Mouse (Mus musculus): ENCODE measurements around the gene Bag6. TPM values are rescaled to one million over a fixed set of nuclear protein-coding genes. Genes with fewer than 3 reads are reported as not detected.
"Not testable (repeated sequence)": the region's sequence is repeated elsewhere in the genome, so short reads cannot be mapped to it uniquely, and the experiment has no call there.

Bag6 gene
- polyA plus RNA-seq, 1 experiment from 2014 or later: 75.7 TPM

- no peak overlapping the region for H3K4me2 ChIP-seq (ENCODE audit: low read length)
- 64% methylated on average over 3 of the region's 3 CpGs for WGBS
These were observed 28.5 kb upstream of the Bag6 start for GRCm38 (mm10) chr17:35106522-35106921.

GRCm38 (mm10) chr17:35108097-35108496 lies 26.9 kb upstream of the Bag6 start, which contains the start of gene Ly6g5c:
Gene Ly6g5c, plus strand, starts transcription at chr17:35108279.
- Histone ChIP-seq H3K9me3 (replicated peaks; ENCODE audit: control insufficient read depth, low read length, poor library complexity, severe bottlenecking) (no peaks in the 10 kb centered on the region), H3K27me3 (ENCODE audit: control insufficient read depth, insufficient read depth, low read depth, low read length) (no peaks in the 10 kb centered on the region; the same call in 1 of the 2 replicates), H3K27ac (ENCODE audit: low read length) (no peak within 1 kb of the TSS), H3K4me1 (ENCODE audit: control insufficient read depth, insufficient read depth, low read length) (no peaks in the 10 kb centered on the region; the same call in 1 of the 2 replicates), H3K4me3 (ENCODE audit: low read depth, low read length) (no peak within 1 kb of the TSS), H3K9ac (ENCODE audit: low read depth, low read length) (no peak within 1 kb of the TSS), H3K36me3 (ENCODE audit: control insufficient read depth, insufficient read depth, low read length) (peaks cover 8% of the 10 kb centered on the region; the same call in 1 of the 2 replicates), H3K4me2 (ENCODE audit: low read length) (no peak within 1 kb of the TSS)
- no peak for ATAC-seq
- WGBS: 87% methylated on average over 6 of the region's 6 CpGs

More at GRCm38 (mm10) chr17:35106522-35106921, 28.5 kb upstream of the Bag6 start:
- no peaks in the 10 kb centered on the region for H3K9me3 ChIP-seq (replicated peaks; ENCODE audit: control insufficient read depth, low read length, poor library complexity, severe bottlenecking)
- H3K27me3 ChIP-seq (ENCODE audit: control insufficient read depth, insufficient read depth, low read depth, low read length): no peaks in the 10 kb centered on the region; the same call in 1 of the 2 replicates
- H3K36me3 ChIP-seq (ENCODE audit: control insufficient read depth, insufficient read depth, low read length): peaks cover 16% of the 10 kb centered on the region
- H3K9ac ChIP-seq (ENCODE audit: low read depth, low read length): no peak overlapping the region
- H3K4me1 ChIP-seq (ENCODE audit: control insufficient read depth, insufficient read depth, low read length): no peaks in the 10 kb centered on the region; the same call in 1 of the 2 replicates
- ATAC-seq: no peak
- no peak overlapping the region for H3K27ac ChIP-seq (ENCODE audit: low read length)
- H3K4me3 ChIP-seq (ENCODE audit: low read depth, low read length): no peak overlapping the region

- Histone ChIP-seq H3K4me3 (ENCODE audit: low read depth, low read length) (no peak overlapping the region), H3K27me3 (ENCODE audit: control insufficient read depth, insufficient read depth, low read depth, low read length) (no peaks in the 10 kb centered on the region; the same call in 1 of the 2 replicates), H3K9me3 (replicated peaks; ENCODE audit: control insufficient read depth, low read length, poor library complexity, severe bottlenecking) (no peaks in the 10 kb centered on the region), H3K27ac (ENCODE audit: low read length) (no peak overlapping the region), H3K4me2 (ENCODE audit: low read length) (no peak overlapping the region), H3K36me3 (ENCODE audit: control insufficient read depth, insufficient read depth, low read length) (peaks cover 16% of the 10 kb centered on the region), H3K9ac (ENCODE audit: low read depth, low read length) (no peak overlapping the region), H3K4me1 (ENCODE audit: control insufficient read depth, insufficient read depth, low read length) (no peaks in the 10 kb centered on the region)
- WGBS: 67% methylated on average over 9 of the region's 9 CpGs
- no peak for ATAC-seq
These were observed 23.2 kb upstream of the Bag6 start for GRCm38 (mm10) chr17:35111774-35112173.

- no peak for ATAC-seq
- no peak within 1 kb of the TSS for H3K4me3 ChIP-seq (ENCODE audit: low read depth, low read length)
- no peaks in the 10 kb centered on the region for H3K9me3 ChIP-seq (replicated peaks; ENCODE audit: control insufficient read depth, low read length, poor library complexity, severe bottlenecking)
- H3K27me3 ChIP-seq (ENCODE audit: control insufficient read depth, insufficient read depth, low read depth, low read length): no peaks in the 10 kb centered on the region; the same call in 1 of the 2 replicates
- H3K4me1 ChIP-seq (ENCODE audit: control insufficient read depth, insufficient read depth, low read length): peaks cover 8% of the 10 kb centered on the region
- no peak within 1 kb of the TSS for H3K9ac ChIP-seq (ENCODE audit: low read depth, low read length)
- H3K36me3 ChIP-seq (ENCODE audit: control insufficient read depth, insufficient read depth, low read length): peaks cover 31% of the 10 kb centered on the region
- H3K27ac ChIP-seq (ENCODE audit: low read length): no peak within 1 kb of the TSS
- 89% methylated on average over 8 of the region's 8 CpGs for WGBS
- no peak within 1 kb of the TSS for H3K4me2 ChIP-seq (ENCODE audit: low read length)
These were observed 19.6 kb upstream of the Bag6 start, which contains the start of gene Ly6g5b for GRCm38 (mm10) chr17:35115046-35116019. Gene Ly6g5b, minus strand, starts transcription at chr17:35115428.

- Histone ChIP-seq H3K4me3 (ENCODE audit: low read depth, low read length) (peak overlapping the region; percentile 89), H3K4me1 (ENCODE audit: control insufficient read depth, insufficient read depth, low read length) (peaks cover 18% of the 10 kb centered on the region), H3K9ac (ENCODE audit: low read depth, low read length) (peak overlapping the region; percentile 92), H3K27ac (ENCODE audit: low read length) (peak overlapping the region; percentile 74), H3K4me2 (ENCODE audit: low read length) (peak overlapping the region; percentile 94), H3K9me3 (replicated peaks; ENCODE audit: control insufficient read depth, low read length, poor library complexity, severe bottlenecking) (no peaks in the 10 kb centered on the region), H3K36me3 (ENCODE audit: control insufficient read depth, insufficient read depth, low read length) (peaks cover 19% of the 10 kb centered on the region), H3K27me3 (ENCODE audit: control insufficient read depth, insufficient read depth, low read depth, low read length) (no peaks in the 10 kb centered on the region)
- under 1% methylated on average over 33 of the region's 33 CpGs for WGBS
- ATAC-seq: peak; percentile 8; the same call in 1 of the 2 replicates
These were observed 14.2 kb upstream of the Bag6 start for GRCm38 (mm10) chr17:35120745-35121142.

GRCm38 (mm10) chr17:35121143-35121799 lies 13.7 kb upstream of the Bag6 start, which contains the start of gene Gpank1:
Gene Gpank1, plus strand, starts transcription at chr17:35121455.
- peak within 1 kb of the TSS; percentile 89 for H3K27ac ChIP-seq (ENCODE audit: low read length)
- H3K36me3 ChIP-seq (ENCODE audit: control insufficient read depth, insufficient read depth, low read length): peaks cover 17% of the 10 kb centered on the region
- H3K9me3 ChIP-seq (replicated peaks; ENCODE audit: control insufficient read depth, low read length, poor library complexity, severe bottlenecking): no peaks in the 10 kb centered on the region
- under 1% methylated on average over 49 of the region's 50 CpGs for WGBS
- H3K4me1 ChIP-seq (ENCODE audit: control insufficient read depth, insufficient read depth, low read length): peaks cover 18% of the 10 kb centered on the region
- no peaks in the 10 kb centered on the region for H3K27me3 ChIP-seq (ENCODE audit: control insufficient read depth, insufficient read depth, low read depth, low read length)
- H3K4me2 ChIP-seq (ENCODE audit: low read length): peak within 1 kb of the TSS; percentile 94
- peak; percentile 95 for ATAC-seq
- peak within 1 kb of the TSS; percentile 92 for H3K9ac ChIP-seq (ENCODE audit: low read depth, low read length)
- peak within 1 kb of the TSS; percentile 89 for H3K4me3 ChIP-seq (ENCODE audit: low read depth, low read length)

- Histone ChIP-seq H3K4me2 (ENCODE audit: low read length) (peak within 1 kb of the TSS; percentile 94), H3K27me3 (ENCODE audit: control insufficient read depth, insufficient read depth, low read depth, low read length) (no peaks in the 10 kb centered on the region), H3K9me3 (replicated peaks; ENCODE audit: control insufficient read depth, low read length, poor library complexity, severe bottlenecking) (no peaks in the 10 kb centered on the region), H3K4me1 (ENCODE audit: control insufficient read depth, insufficient read depth, low read length) (peaks cover 24% of the 10 kb centered on the region), H3K36me3 (ENCODE audit: control insufficient read depth, insufficient read depth, low read length) (peaks cover 16% of the 10 kb centered on the region), H3K27ac (ENCODE audit: low read length) (peak within 1 kb of the TSS; percentile 89), H3K4me3 (ENCODE audit: low read depth, low read length) (peak within 1 kb of the TSS; percentile 89), H3K9ac (ENCODE audit: low read depth, low read length) (peak within 1 kb of the TSS; percentile 92)
- WGBS: under 1% methylated on average over 19 of the region's 19 CpGs
- ATAC-seq: peak; percentile 14
These were observed 13.1 kb upstream of the Bag6 start, which contains the start of gene Csnk2b for GRCm38 (mm10) chr17:35121871-35122303. Gene Csnk2b, minus strand, starts transcription at chr17:35122053.

GRCm38 (mm10) chr17:35123287-35123686 lies 11.7 kb upstream of the Bag6 start:
- not testable (repeated sequence) for ATAC-seq; H3K9me3 ChIP-seq (replicated peaks; ENCODE audit: control insufficient read depth, low read length, poor library complexity, severe bottlenecking); H3K4me3 ChIP-seq (ENCODE audit: low read depth, low read length); H3K36me3 ChIP-seq (ENCODE audit: control insufficient read depth, insufficient read depth, low read length); H3K27me3 ChIP-seq (ENCODE audit: control insufficient read depth, insufficient read depth, low read depth, low read length); H3K4me2 ChIP-seq (ENCODE audit: low read length); H3K27ac ChIP-seq (ENCODE audit: low read length); H3K9ac ChIP-seq (ENCODE audit: low read depth, low read length)
- H3K4me1 ChIP-seq (ENCODE audit: control insufficient read depth, insufficient read depth, low read length): peaks cover 33% of the 10 kb centered on the region
- WGBS: 91% methylated on average over 9 of the region's 9 CpGs

All from midbrain, embryonic 16.5 days (tissue).